Mouse (Mus musculus): ENCODE data around the gene Mrm3.

The Mrm3 gene

DNA sequence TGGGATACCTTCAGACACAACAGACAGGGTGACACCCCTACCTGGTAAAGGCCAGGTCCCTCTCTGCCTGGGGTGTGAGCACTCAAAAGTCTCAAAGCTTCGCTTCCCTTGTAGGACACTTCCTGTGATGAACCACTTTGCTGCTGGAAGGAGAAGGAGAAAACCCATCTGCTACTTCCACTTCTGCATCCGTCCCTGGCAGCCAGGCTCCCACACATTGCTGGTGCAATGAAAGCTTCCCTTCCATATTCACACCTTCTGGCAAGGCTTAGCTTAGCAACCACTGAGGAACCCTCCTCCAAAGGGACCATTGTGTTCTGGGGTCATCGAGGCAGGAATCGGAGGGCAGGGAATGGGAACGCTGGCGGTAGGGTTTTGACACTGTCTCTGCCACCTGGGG is 45.1 kb downstream of the Mrm3 start:
- no peak for DNase-seq (ENCODE audit: low spot score)

DNA sequence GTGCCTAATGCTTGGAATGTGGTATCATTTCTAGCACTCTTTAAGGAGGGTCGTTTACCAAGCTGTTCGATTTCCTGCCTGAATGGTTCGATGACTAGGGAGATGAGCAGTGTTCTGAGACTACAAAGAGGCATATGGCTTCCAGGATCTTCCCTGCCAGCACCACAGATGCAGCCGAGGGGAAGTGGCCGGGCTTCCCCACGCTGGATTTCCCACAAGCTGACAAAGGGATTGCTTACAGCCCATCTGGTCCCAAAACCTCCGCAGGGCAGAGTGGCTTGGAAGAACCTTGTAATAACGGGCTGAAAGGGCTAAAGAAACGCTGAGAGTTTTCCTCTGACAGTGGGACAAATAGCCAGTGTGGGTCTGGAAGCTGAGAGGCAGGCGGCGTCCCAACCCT is 46.9 kb downstream of the Mrm3 start:
- DNase-seq (ENCODE audit: low spot score): no peak

DNA sequence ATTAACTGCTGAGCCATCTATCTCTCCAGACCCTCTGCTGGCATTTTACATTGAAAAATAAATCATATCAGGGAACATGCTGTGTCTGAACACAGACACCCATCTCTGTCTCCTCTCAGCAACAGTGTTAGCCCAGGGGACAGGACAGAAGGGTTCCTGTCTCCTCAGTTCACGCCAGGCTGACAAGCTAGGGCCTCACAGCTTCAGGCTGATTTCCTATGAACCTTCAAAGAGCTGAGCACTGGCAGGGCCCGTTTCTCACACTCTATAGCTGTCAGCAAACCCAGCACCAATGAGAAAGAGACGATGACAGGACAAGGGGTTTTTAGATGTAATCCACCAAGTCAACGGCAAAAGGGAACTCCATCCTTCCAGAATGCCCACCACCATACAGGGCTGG is 48.4 kb downstream of the Mrm3 start:
- DNase-seq (ENCODE audit: low spot score): no peak

DNA sequence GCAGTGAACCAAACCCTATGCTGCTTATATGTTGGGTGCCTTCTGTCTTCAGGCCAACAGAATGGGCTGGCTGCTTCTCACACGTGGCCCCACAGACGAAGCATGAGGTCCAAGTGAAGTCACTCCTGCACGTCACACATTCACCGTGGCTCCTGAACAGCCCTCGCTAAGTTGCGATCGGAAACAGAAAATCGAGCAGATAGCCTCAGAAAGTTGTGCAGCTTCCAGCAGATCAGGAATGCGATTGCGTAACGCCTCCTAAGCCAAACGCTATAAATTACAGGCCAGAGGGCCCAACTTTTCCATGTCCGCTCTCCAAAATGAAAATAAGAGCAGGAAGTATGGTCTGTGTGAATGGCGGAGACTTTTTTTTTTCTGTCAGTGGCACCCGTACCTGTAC is 48.9 kb downstream of the Mrm3 start:
- no peak for DNase-seq (ENCODE audit: low spot score)

DNA sequence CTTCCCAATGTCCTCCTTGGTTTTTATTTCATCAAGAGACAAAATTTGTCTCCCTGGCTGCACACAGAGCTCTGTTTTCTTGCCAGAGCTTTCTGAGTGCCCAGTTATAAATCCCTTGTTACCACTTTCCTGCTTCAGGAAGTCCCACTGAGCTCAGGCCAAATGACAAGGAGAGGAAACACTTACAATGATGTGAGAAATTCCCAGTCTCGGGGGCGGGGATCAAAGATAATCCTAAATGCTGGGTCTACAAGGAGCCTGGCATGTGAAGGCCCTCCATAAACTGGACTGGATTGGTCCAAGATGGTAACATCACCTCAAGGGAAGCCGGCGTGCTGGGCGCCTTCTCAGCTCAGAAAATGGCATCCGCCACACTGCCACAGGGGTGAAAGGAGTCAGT is 49.3 kb downstream of the Mrm3 start:
- DNase-seq (ENCODE audit: low spot score): no peak

DNA sequence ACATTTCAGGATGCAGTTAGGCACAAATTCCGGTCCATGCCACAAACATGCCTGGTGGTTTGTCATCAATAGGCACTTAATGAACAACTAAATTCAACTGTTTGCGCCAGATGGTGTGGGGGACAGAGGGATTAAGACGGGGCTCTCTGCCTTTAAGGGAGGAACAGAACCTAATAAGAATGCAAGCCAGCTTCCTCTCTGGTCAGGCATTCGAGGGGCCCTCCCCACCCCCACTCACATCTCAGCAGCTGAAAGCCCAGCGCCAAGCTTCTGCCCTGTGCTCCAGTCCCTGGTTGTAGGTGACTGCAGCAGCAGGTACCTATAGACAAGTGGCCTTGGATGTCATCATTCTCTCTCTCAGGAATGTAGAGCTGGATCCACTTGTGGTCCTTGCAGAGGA is 50.6 kb downstream of the Mrm3 start:
- DNase-seq (ENCODE audit: low spot score): no peak

DNA sequence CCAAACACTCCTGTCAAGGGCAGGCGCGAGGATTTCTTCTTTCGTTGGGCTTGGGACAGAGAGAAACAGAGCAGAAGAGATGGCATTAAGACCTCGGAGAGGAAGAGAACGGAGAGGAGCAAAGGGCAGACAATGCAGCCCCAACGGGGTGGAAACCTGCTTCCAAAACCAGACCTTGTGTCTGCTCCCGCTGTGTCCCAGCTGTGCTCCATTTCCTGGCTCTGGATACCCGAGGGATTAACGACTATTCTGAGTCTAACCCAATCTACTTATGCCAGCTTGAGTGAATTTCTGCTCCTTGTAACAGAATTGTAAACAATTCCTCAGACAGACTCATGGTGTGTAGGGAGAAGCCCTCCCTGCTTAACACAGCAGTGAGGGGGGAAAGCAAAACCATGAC is 51.3 kb downstream of the Mrm3 start:
- no peak for DNase-seq (ENCODE audit: low spot score)

DNA sequence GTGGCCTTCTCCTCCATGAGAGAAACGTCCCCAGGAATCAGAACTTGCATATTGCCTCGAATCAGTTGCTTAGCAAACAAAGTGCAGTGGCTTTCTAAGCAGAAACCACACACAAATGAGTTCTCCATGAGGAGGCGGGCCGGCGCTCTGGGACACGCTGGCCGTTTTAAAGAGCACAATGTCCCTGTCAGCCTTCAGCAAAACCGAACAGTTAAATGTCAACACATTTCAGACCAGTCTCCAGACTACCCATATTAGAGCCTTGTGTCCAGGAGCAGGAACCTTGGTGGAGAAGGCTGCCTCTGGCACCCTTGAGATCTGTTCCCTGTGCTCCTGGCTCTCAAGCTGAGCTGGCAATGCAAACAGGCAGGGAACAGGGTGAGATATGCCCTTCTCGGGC is 53.7 kb downstream of the Mrm3 start:
- DNase-seq (ENCODE audit: low spot score): no peak

DNA sequence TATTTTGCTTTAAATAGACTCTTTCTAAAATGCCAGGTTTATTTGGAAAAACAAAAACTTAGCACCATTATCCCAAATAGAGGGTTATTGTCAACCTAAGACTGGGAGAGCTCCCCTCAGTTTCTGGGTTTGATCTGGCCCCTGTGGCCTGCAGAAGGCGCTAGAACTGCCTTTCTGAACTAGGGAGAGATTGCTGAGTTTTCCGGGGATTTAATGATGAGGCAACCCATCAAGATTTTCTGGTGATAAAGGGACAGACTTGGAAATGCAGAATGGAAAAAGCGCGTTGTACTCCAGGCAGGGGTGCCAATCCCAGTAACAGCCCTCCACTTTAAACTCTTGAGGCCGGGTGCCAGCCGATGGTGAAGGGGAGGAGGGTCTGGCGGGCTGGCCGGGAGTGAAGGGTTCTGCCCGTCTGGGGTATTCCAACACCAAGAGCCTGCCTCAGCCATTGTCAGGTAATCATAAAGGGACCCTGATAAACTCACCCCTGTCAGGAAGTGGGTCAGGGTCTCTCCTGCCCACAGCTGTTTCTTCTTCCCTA is 55.0 kb downstream of the Mrm3 start:
- no peak for DNase-seq (ENCODE audit: low spot score)
